Mouse (Mus musculus) heart, postnatal 25 days (tissue): Measurements from ENCODE around the gene Fcrl6. TPM values are rescaled to one million over a fixed set of nuclear protein-coding genes. Genes with fewer than 3 reads are reported as not detected.

Source experiments
- DNase-seq: peaks from one replicate; pipeline ENCODE4 v3.0.0; 2022; ENCODE audit warnings: low spot score
- intact Hi-C: fragments of 180-260 bp; cut with DNase I; formaldehyde crosslinking; loops from one replicate; pipeline ENCODE4 v1.15.1; 2025
- total RNA-seq, 2 experiments: library from RNA; stranded (reverse); gene quantifications; 2 replicates each; pipeline ENCODE4 v1.2.3; 2021

Fcrl6 gene
- total RNA-seq = not detected

GRCm38 (mm10) chr1:172602326-172602725 lies at the start of gene Fcrl6:
Gene Fcrl6 (minus strand): TSS chr1:172602551.
- intact Hi-C loops = no loop called here
- DNase-seq = no peak

GRCm38 (mm10) chr1:172651288-172651987 lies 49.1 kb upstream of the Fcrl6 start:
- no peak for DNase-seq
- intact Hi-C loops = no loop called here

- no peak for DNase-seq
- intact Hi-C loops = no loop called here
Measured at GRCm38 (mm10) chr1:172650519-172651287, 48.4 kb upstream of the Fcrl6 start.

- no peak for DNase-seq
- intact Hi-C loops = no loop called here
Measured at GRCm38 (mm10) chr1:172649396-172649795, 47.0 kb upstream of the Fcrl6 start.

GRCm38 (mm10) chr1:172647236-172647635 lies 44.9 kb upstream of the Fcrl6 start:
- no peak for DNase-seq
- intact Hi-C loops = no loop called here

- DNase-seq = no peak
- intact Hi-C loops = no loop called here
Measured at GRCm38 (mm10) chr1:172638781-172639180, 36.4 kb upstream of the Fcrl6 start.

DNA sequence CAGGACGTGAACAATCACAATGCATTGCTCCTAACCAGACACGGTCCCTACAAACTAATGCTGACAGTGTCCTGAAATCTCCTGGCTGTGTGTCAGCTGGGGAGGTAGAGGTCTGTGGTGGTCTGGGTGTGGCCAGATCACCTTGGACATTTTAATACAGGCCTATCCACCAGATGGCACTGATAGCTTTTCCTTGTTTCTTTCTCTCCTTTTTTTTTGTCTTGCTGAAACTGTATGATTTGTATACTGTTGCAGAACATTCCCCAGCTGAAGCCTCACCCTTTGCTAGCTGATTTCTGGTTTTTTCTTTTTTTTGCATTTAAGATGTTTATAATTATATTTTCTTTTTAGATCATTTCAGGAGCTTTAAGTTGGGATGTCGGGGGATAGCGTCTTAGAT lies 35.5 kb upstream of the Fcrl6 start:
- intact Hi-C loops = no loop called here
- no peak for DNase-seq

- no peak for DNase-seq
- intact Hi-C loops = no loop called here
Measured at GRCm38 (mm10) chr1:172636266-172636665, 33.9 kb upstream of the Fcrl6 start.

DNA sequence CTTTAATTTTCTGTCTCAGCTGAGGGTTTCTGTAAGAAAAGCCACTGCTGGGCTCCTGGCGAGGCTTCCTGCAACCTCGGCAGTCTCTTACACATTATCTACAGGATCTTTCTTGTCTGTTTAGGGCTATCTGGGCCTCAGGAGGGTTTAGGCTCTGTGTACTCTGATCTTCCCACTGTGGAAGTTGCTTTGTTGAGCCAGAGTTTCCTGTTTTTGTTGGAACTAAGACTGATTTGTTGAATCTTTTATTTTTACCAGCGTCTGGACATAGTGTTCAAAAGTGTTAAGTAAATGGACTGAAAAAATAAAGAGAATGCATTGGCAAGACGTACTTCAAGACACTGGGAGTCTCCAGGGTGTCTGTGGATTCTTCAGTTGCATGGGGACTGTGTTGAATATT lies 32.9 kb upstream of the Fcrl6 start:
- no peak for DNase-seq
- intact Hi-C loops = no loop called here

DNA sequence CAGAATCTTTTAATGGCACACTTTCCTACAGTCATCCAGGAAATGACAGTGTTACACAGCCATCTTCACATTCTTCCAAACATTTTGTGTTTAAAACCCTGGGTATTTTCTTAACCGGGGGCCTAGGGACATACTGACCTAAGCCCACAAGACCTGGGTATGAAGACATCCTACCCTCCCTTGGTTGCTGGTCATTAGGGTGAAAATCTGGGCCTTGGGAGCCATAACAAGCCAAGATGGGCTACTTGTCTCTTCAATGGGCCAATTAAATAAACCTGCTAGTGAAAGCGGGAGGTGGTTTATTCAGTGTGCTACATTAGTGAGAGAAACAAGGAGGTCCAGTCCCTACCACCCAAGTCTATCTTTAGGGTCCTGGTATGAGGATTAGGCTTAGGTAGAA lies 31.8 kb upstream of the Fcrl6 start:
- DNase-seq = no peak
- intact Hi-C loops = loop anchor here (5.0 kb wide), 1 partner anchor 147 kb away; no protein-coding TSS in a partner anchor

- DNase-seq = peak; percentile 98
- intact Hi-C loops = loop anchor here (1.0 to 5.0 kb wide), 4 partner anchors 13 to 221 kb away; no protein-coding TSS in a partner anchor
Measured at GRCm38 (mm10) chr1:172632451-172633326, 30.3 kb upstream of the Fcrl6 start, which contains the start of gene Dusp23. Gene Dusp23 (minus strand): TSS chr1:172632962.

DNA sequence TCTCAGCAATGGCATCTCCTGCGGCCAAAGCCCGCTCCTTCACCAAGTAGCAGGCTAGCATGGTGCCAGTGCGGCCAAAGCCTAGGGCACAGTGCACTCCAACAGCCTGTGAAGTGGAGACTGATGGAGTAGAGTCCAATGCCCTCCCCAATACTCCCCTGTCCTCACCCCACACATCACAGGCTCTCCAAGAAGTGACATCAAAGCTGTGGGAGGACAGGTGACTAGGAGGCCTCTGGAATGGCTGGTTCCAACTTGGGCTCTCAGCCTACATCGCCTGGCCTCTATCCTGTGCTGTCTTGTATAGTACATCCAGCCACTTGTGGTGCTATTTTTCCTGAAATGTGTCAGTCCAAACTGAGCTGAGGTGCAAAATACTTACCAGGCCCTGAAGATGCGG lies 29.4 kb upstream of the Fcrl6 start:
- intact Hi-C loops = loop anchor here (1.0 to 5.0 kb wide), 2 partner anchors 12 to 144 kb away; no protein-coding TSS in a partner anchor

GRCm38 (mm10) chr1:172629831-172630230 lies 27.5 kb upstream of the Fcrl6 start:
- intact Hi-C loops = loop anchor here (5.0 kb wide), 1 partner anchor 143 kb away; no protein-coding TSS in a partner anchor

More for the DNA sequence above, 29.4 kb upstream of the Fcrl6 start:
- DNase-seq = no peak

DNA sequence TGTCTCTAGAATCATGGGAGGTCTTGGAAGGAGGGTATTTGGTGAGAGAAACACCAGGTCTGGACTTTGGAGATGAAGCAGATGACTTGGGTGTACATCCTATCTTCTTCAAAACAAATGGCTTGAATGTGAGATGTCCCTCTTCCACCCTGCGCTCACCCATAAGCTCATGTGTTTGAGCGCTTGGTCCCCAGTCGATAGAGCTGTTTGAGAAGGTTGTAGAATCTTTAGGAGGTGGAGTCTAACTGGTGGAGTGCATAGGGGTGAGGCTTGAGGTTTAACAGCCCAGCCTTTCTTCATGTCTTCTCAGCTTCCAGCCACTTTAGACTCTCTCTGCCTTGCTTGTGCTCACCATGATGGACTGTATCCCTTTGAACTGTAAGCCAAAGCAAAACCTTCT lies 24.0 kb upstream of the Fcrl6 start:
- intact Hi-C loops = no loop called here
- no peak for DNase-seq

More at GRCm38 (mm10) chr1:172629831-172630230, 27.5 kb upstream of the Fcrl6 start:
- no peak for DNase-seq

- intact Hi-C loops = no loop called here
Measured at GRCm38 (mm10) chr1:172624081-172624480, 21.7 kb upstream of the Fcrl6 start.

GRCm38 (mm10) chr1:172623599-172623998 lies 21.2 kb upstream of the Fcrl6 start:
- intact Hi-C loops = no loop called here
- DNase-seq = no peak

More at GRCm38 (mm10) chr1:172624081-172624480, 21.7 kb upstream of the Fcrl6 start:
- DNase-seq = no peak

GRCm38 (mm10) chr1:172619235-172619634 lies 16.9 kb upstream of the Fcrl6 start:
- DNase-seq = peak; percentile 45

DNA sequence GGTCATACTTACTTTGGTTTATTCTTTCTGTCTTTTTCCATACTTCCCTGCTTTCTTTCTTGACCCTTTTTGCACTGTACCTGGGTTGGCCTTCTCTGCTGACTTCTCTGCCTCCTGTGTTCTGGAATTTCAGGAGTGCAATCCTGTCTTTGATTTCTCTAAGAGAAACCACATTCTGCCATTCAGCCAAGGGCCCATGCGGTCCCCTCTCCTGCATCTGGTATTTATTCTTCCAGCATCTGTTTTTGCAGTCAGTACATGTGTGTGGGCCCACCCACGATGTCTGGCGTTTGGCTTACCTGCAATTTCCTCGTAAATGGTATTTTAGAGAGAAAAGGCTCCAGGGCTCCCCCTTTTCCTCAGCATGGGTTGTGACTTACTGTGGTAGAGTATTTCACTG lies 15.8 kb upstream of the Fcrl6 start:
- intact Hi-C loops = no loop called here

More at GRCm38 (mm10) chr1:172619235-172619634, 16.9 kb upstream of the Fcrl6 start:
- intact Hi-C loops = loop anchor here (1.0 kb wide), 1 partner anchor 13 kb away; the partner anchor contains the start of gene Dusp23

DNA sequence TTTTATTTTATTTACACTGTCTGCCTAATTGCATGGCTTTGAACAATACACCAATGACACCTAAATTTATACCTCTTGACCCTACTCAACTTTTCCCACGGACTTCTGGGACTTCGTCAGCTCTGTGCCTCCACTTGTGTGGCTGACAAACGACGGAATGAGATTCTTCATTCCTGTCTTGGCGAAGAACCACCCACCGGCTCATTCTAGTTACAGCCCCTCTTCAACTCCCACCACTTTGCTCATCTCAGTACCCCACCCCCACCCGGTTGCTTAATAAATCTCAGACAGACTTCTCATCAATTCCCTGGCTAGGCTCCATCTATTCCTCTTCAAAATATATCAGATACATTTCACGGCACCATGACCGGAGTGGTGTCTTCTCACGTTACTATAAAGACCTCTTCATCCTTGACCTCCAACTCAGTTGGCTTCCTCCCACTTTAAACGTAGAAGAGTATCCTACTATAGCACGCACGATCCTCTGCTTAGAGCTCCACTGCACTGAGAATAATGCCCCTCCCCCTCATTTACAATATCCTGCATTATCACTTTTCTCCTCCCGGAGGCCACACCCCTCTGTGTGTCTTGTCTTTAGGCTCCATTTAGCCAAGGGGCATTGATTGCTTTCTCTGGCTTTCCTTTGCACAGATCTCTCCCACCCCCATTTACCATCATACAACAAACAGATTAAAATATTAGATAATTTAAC lies 15.2 kb upstream of the Fcrl6 start:
- intact Hi-C loops = no loop called here

More for the DNA sequence above, 15.8 kb upstream of the Fcrl6 start:
- DNase-seq = no peak

More for the DNA sequence above, 15.2 kb upstream of the Fcrl6 start:
- DNase-seq = no peak
